Mouse (Mus musculus): ENCODE measurements at regions not wholly inside any gene's neighbourhood (a gene's known extent, or its start where the extent isn't known, plus 50 kb on each side); places are given as distances from the start of the nearest gene placed in this dataset.
"Not testable (repeated sequence)": the region's sequence is repeated elsewhere in the genome, so short reads cannot be mapped to it uniquely, and the experiment has no call there.

GRCm38 (mm10) chr12:115757526-115757925 lies 290.0 kb upstream of the Zfp386 start:
- TF ChIP-seq CTCF (IDR thresholded peaks at IDR 0.05; ENCODE audit: low read depth, low read length); POLR2A (IDR thresholded peaks at IDR 0.05; ENCODE audit: extremely low read depth, insufficient read depth, low read length): not testable (repeated sequence)
